26 mouse cellular contexts compared by ENCODE assay signal in the genomic region with DNA sequence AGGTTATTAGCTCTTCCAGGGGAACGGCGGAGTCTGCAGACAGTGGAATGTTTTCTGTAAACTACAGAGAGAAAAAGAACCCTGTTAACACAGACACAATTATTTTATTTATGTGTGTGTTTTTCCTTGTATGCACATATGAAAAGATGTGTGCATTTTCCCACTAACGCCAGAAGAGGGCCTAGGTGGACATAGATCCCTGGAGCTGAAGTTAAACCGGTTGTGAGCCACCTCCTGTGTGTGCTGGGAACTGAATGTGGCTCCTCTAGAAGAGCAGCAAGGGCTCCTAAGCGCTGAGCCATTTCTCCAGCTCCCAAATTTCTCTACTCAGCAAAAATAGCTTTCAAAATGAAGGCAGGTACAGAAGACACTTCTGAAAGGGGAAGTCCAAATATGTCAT. TPM values are rescaled to one million over a fixed set of nuclear protein-coding genes. Genes with fewer than 3 reads are reported as not detected.
DNase-seq lines count a peak whose midpoint lies in the region; ATAC-seq and TF ChIP-seq lines count a peak whose summit lies in the region.
"Had no signal": no experiment of that assay in that cellular context is flagged by ENCODE, and none has a peak within 500 bp of the region (broad histone marks: within the 10 kb centered on the region; RNA-seq: fewer than 3 reads in every experiment).

No protein-coding gene starts in this region.

- peak; percentile 33 for TF ChIP-seq CTCF in intestine, postnatal 0 days (IDR thresholded peaks at IDR 0.05; ENCODE audit: low read depth)

- no peaks in the 10 kb centered on the region for H3K4me1 ChIP-seq in intestine, postnatal 0 days (replicated peaks; ENCODE audit: control insufficient read depth, insufficient read depth, low read length)
- H3K4me1 ChIP-seq in intestine, embryonic 15.5 days (replicated peaks), result no peaks in the 10 kb centered on the region
- peaks cover 2% of the 10 kb centered on the region; the same call in 1 of the 2 replicates for H3K4me1 ChIP-seq in neural tube, embryonic 15.5 days

- H3K9ac ChIP-seq in intestine, postnatal 0 days (ENCODE audit: low read depth, low read length), result no peak overlapping the region
- H3K9ac ChIP-seq in intestine, embryonic 15.5 days, result no peak overlapping the region
- H3K9ac ChIP-seq in neural tube, embryonic 15.5 days (replicated peaks), result no peak overlapping the region

- no peak overlapping the region for H3K4me2 ChIP-seq in intestine, postnatal 0 days (replicated peaks; ENCODE audit: low read depth)
- H3K4me2 ChIP-seq in intestine, embryonic 15.5 days (replicated peaks), result no peak overlapping the region
- no peak overlapping the region for H3K4me2 ChIP-seq in neural tube, embryonic 15.5 days
- H3K4me2 ChIP-seq: liver, embryonic 11.5 days had no signal

- H3K27ac ChIP-seq in intestine, postnatal 0 days (ENCODE audit: low read depth, low read length), result no peak overlapping the region
- H3K27ac ChIP-seq in intestine, embryonic 15.5 days, result no peak overlapping the region
- H3K27ac ChIP-seq in neural tube, embryonic 15.5 days (replicated peaks), result no peak overlapping the region
- H3K27ac ChIP-seq: left cerebral cortex, adult 2 months; limb, embryonic 10.5 days had no signal

- no peaks in the 10 kb centered on the region for H3K36me3 ChIP-seq in intestine, postnatal 0 days (ENCODE audit: control insufficient read depth, insufficient read depth)
- no peaks in the 10 kb centered on the region for H3K36me3 ChIP-seq in intestine, embryonic 15.5 days
- no peaks in the 10 kb centered on the region for H3K36me3 ChIP-seq in neural tube, embryonic 15.5 days
- H3K36me3 ChIP-seq: limb, embryonic 10.5 days had no signal

- ATAC-seq in intestine, postnatal 0 days, result no peak
- no peak for ATAC-seq in intestine, embryonic 15.5 days
- ATAC-seq in neural tube, embryonic 15.5 days (ENCODE audit: low FRiP score), result no peak
- ATAC-seq: hindbrain, embryonic 16.5 days had no signal

- H3K27me3 ChIP-seq in intestine, postnatal 0 days (replicated peaks; ENCODE audit: control insufficient read depth, insufficient read depth, low read length), result no peaks in the 10 kb centered on the region
- no peaks in the 10 kb centered on the region for H3K27me3 ChIP-seq in intestine, embryonic 15.5 days (replicated peaks)
- no peaks in the 10 kb centered on the region for H3K27me3 ChIP-seq in neural tube, embryonic 15.5 days (replicated peaks)

- H3K4me3 ChIP-seq in intestine, postnatal 0 days (ENCODE audit: low read depth, low read length), result no peak overlapping the region
- H3K4me3 ChIP-seq in intestine, embryonic 15.5 days (replicated peaks), result no peak overlapping the region
- no peak overlapping the region for H3K4me3 ChIP-seq in neural tube, embryonic 15.5 days (replicated peaks)
- H3K4me3 ChIP-seq: left cerebral cortex, adult 2 months; limb, embryonic 10.5 days; myocyte had no signal

- 59% methylated on average over 5 of the region's 5 CpGs for WGBS in intestine, postnatal 0 days
- 67% methylated on average over 5 of the region's 5 CpGs for WGBS in intestine, embryonic 15.5 days
- 61% methylated on average over 5 of the region's 5 CpGs for WGBS in neural tube, embryonic 15.5 days

- DNase-seq in thymus, postnatal 4 days, result peak; percentile 3
- no peak for DNase-seq in thymus, adult 18-20 months
- DNase-seq in R1 (ENCODE audit: low read depth, low spot score), result peak; percentile 50
- DNase-seq in c-Kit-positive CD71-positive TER-119-positive erythroid progenitor cells, embryonic 14.5 days (ENCODE audit: low spot score), result no peak
- DNase-seq in heart, adult 9 months (ENCODE audit: low spot score in 2 of 2), result no peak
- DNase-seq: adrenal gland, postnatal 10 days; cerebellum, adult 11 months; cerebellum, postnatal 14 days; heart, adult 18-20 months; heart, postnatal 4 days; kidney, adult 18-20 months; kidney, postnatal 14 days; layer of hippocampus, adult 9-11 months; lung, adult 2 months; midbrain, embryonic 14.5 days; right cerebral cortex, postnatal 14 days; spleen, adult 18-20 months; thymus, adult 2 months had no signal

- no peaks in the 10 kb centered on the region for H3K9me3 ChIP-seq in intestine, postnatal 0 days (ENCODE audit: control insufficient read depth)
- no peaks in the 10 kb centered on the region for H3K9me3 ChIP-seq in intestine, embryonic 15.5 days
- H3K9me3 ChIP-seq in neural tube, embryonic 15.5 days (replicated peaks), result no peaks in the 10 kb centered on the region
- H3K9me3 ChIP-seq: limb, embryonic 10.5 days had no signal

RNA-seq across cellular contexts. Expression of gene P4ha2, which starts 14.1 kb away (rescaled TPM):
- polyA plus RNA-seq in intestine, postnatal 0 days (2015; fragmentation: Nextera tagmentation; extraction: Ambion mirVana), result 6.9 and 8.3 TPM in 2 replicates
- polyA plus RNA-seq in intestine, embryonic 15.5 days (2015; fragmentation: Nextera tagmentation; extraction: Ambion mirVana), result 41.8 and 44.8 TPM in 2 replicates
- polyA plus RNA-seq in neural tube, embryonic 15.5 days (2015; fragmentation: Nextera tagmentation; extraction: Ambion mirVana), result 16.7 and 18.5 TPM in 2 replicates

RNA-seq across cellular contexts. Expression of gene Pdlim4, which starts 17.0 kb away (rescaled TPM):
- 21.0 and 22.6 TPM in 2 replicates for polyA plus RNA-seq in intestine, postnatal 0 days (2015; fragmentation: Nextera tagmentation; extraction: Ambion mirVana)
- 35.9 and 42.1 TPM in 2 replicates for polyA plus RNA-seq in intestine, embryonic 15.5 days (2015; fragmentation: Nextera tagmentation; extraction: Ambion mirVana)
- 34.4 and 45.7 TPM in 2 replicates for polyA plus RNA-seq in neural tube, embryonic 15.5 days (2015; fragmentation: Nextera tagmentation; extraction: Ambion mirVana)

RNA-seq across cellular contexts. Expression of gene Slc22a4, which starts 57.9 kb away (rescaled TPM):
- polyA plus RNA-seq in intestine, postnatal 0 days (2015; fragmentation: Nextera tagmentation; extraction: Ambion mirVana), result 1.2 and 1.3 TPM in 2 replicates
- polyA plus RNA-seq in intestine, embryonic 15.5 days (2015; fragmentation: Nextera tagmentation; extraction: Ambion mirVana), result 0.72 and 1.4 TPM in 2 replicates
- polyA plus RNA-seq in neural tube, embryonic 15.5 days (2015; fragmentation: Nextera tagmentation; extraction: Ambion mirVana), result 5.9 TPM in 2 replicates

Comparison
In these comparisons a context has a peak if more than half of its experiments do, and no peak if none do; other contexts are left out.
1. DNase-seq: peak in thymus, postnatal 4 days (single experiment) and R1 (single experiment); none in thymus, adult 18-20 months (0 of 2), c-Kit-positive CD71-positive TER-119-positive erythroid progenitor cells, embryonic 14.5 days (single experiment) and heart, adult 9 months (0 of 2).